Mouse (Mus musculus): ENCODE measurements around the gene Cryzl1. TPM values are rescaled to one million over a fixed set of nuclear protein-coding genes. Genes with fewer than 3 reads are reported as not detected.

The Cryzl1 gene
- polyA plus RNA-seq, 1 experiment from 2014 or later = 71.7 TPM

- no peak for DNase-seq (ENCODE audit: low spot score)
These were observed 89.1 kb downstream of the Cryzl1 start for GRCm38 (mm10) chr16:91639636-91640035.

More at GRCm38 (mm10) chr16:91639636-91640035, 89.1 kb downstream of the Cryzl1 start:
- Histone ChIP-seq H3K4me1 (ENCODE audit: control insufficient read depth, insufficient read depth, low read length) (no peaks in the 10 kb centered on the region), H3K9ac (ENCODE audit: low read length) (no peak overlapping the region), H3K36me3 (ENCODE audit: control insufficient read depth, insufficient read depth, low read length) (peaks cover 30% of the 10 kb centered on the region), H3K9me3 (ENCODE audit: control insufficient read depth, low read length) (no peaks in the 10 kb centered on the region), H3K4me2 (ENCODE audit: low read depth, severe bottlenecking) (no peak overlapping the region), H3K4me3 (ENCODE audit: low read depth, low read length) (no peak overlapping the region), H3K27ac (replicated peaks; ENCODE audit: low read depth, low read length) (no peak overlapping the region), H3K27me3 (ENCODE audit: control insufficient read depth, insufficient read depth, low read length) (no peaks in the 10 kb centered on the region)
- 92% methylated on average over 2 of the region's 2 CpGs for WGBS
- no peak for ATAC-seq (ENCODE audit: insufficient number of reproducible peaks, low FRiP score, low TSS enrichment, low read depth)

Other genes with a start within 250 kb of the Cryzl1 start
- 55.0 and 58.4 TPM in 2 replicates for gene Ifnar1, start 243.7 kb downstream of the Cryzl1 start, polyA plus RNA-seq (2014; fragmentation: Nextera tagmentation; extraction: Ambion mirVana)
- 25.2 and 32.7 TPM in 2 replicates for gene Ifngr2, start 181.9 kb downstream of the Cryzl1 start, polyA plus RNA-seq (2014; fragmentation: Nextera tagmentation; extraction: Ambion mirVana)
- gene Tmem50b, start 131.2 kb downstream of the Cryzl1 start, polyA plus RNA-seq (2014; fragmentation: Nextera tagmentation; extraction: Ambion mirVana) = 31.6 and 32.4 TPM in 2 replicates
- 3.9 and 6.4 TPM in 2 replicates for gene Dnajc28, start 109.9 kb downstream of the Cryzl1 start, polyA plus RNA-seq (2014; fragmentation: Nextera tagmentation; extraction: Ambion mirVana)
- 131 and 143 TPM in 2 replicates for gene Gart, start 82.0 kb downstream of the Cryzl1 start, polyA plus RNA-seq (2014; fragmentation: Nextera tagmentation; extraction: Ambion mirVana)
- 150 and 151 TPM in 2 replicates for gene Son, start 81.5 kb downstream of the Cryzl1 start, polyA plus RNA-seq (2014; fragmentation: Nextera tagmentation; extraction: Ambion mirVana)
- 37.0 and 40.8 TPM in 2 replicates for gene Donson, start 40.2 kb downstream of the Cryzl1 start, polyA plus RNA-seq (2014; fragmentation: Nextera tagmentation; extraction: Ambion mirVana)
- 32.5 and 37.5 TPM in 2 replicates for gene Itsn1, start 306 bp upstream of the Cryzl1 start, polyA plus RNA-seq (2014; fragmentation: Nextera tagmentation; extraction: Ambion mirVana)

All from limb, embryonic 11.5 days (tissue).